Mouse (Mus musculus) ZHBTc4 (cell line): ENCODE measurements at regions not wholly inside any gene's neighbourhood (a gene's known extent, or its start where the extent isn't known, plus 50 kb on each side); places are given as distances from the start of the nearest gene placed in this dataset.
A peak's percentile ranks its signal among the peaks of the same experiment; 100 is the strongest.

Experiments used
- DNase-seq: peaks from one replicate; pipeline ENCODE4 v3.0.0-alpha.2; 2011; ENCODE audit warnings: low read depth, low spot score

DNA sequence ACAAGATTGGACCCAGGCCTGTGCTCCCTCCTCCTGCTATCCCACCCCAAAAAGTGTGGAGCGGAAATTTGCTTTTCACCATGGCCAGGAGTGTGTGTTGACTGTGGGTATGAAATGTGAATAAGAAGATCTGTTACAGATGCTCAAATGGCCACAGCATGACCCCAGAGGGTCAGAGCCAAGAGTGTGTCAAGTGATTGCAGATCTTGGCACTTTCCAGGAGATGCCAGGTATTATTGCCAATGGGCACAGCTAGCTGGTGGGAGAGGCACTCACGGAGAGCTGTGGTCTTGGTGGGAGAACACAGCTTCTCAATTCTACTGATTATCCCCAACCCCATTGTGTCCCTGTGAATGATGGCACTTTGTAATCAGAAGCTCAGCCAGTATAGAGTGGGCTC, 62.7 kb downstream of the Smim20 start:
- no peak for DNase-seq

DNA sequence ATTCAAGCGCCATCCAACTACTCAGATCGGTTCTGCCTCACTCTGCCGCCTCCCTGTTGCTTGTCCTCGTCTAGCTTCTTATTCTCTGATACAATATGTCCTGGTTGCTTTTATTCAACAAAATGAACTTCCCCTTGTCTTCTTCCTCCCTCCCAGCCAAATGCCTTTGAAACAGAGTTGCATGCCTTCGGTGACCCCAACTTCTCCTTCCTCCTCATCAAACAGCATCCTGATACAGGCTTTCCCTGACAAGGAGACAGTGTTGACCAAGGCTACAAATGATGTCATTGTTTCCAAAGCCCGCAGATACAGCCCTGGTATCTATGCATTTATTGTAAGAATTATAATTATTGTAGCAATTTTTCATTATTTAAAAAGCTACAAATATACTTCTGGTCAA, 69.8 kb downstream of the Smim20 start:
- DNase-seq, result no peak

DNA sequence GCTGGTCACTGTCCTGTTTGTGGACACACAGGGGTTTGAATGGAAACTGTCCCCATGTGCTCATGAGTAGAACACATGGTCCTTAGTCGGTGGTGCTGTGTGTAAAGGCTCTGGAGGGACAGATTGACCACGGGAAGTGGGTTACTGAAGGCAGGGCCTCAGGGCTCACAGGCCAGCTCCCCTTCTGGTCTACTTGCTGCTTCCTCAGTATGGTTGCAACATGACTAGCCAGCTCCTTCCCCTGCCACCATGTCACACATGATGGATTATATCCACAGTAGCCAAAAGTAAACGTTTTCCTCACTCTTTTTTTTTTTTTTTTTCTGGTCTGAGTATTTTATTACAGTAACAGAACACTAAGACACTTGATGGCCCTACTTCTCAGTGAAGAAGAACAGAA, 70.9 kb downstream of the Smim20 start:
- DNase-seq, result no peak

DNA sequence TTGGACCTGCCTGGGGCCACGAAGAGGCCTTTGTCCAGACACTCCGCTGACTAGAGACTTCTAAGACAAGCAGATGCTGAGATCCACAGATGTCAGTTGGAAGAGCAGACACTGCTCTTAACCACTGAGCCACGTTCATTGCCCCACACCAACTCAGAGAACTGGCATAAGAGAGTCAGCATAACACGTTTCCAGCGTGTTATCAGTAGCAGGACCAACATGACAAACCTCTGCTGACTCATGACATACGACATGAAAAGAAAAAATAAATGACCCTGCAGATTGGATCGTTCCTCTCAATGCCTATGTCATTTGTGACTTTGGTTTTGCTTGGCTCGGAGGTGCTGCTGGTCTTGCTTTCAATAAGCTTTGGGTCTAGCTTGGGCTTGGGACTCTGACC, 78.3 kb downstream of the Smim20 start:
- no peak for DNase-seq

DNA sequence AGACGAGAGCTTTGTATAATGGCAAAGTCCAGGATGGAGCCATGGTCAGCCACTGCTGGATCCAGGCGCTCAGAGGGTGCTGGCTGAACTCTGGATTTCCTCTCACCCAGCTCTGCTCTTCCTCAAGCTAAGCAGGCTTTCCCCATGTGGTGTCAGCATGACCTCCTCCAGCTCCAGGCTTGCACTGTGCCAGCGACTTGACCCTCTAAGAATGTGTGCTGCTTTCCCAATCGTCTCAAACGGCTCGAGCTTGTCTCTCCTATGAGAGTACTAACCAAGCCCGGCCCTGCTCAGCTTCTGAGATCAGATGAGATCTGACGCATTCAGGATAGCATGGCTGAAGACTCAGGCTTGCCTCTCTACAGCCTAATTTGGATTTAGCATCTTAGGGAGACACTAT, 79.1 kb downstream of the Smim20 start:
- no peak for DNase-seq

DNA sequence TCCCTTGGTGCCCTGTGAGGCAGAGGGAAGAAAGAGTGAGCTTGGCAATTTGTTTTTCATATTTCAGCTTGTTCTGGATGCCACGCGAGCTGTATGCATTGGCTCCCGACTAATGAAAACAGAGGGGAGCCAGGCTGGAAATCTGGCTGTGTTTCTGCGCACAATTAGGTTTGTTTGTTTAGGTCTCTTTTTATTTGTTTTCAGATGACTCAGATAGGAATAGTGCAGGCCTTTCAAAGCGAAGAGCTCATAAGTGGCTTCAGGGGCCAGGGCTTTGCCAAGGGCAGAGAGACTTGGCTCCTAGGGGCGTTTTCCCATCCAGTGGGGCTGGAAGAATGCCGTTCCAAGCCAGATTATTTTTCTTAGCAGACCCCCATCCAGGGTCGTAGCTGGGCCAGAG, 79.9 kb downstream of the Smim20 start:
- DNase-seq, result no peak

DNA sequence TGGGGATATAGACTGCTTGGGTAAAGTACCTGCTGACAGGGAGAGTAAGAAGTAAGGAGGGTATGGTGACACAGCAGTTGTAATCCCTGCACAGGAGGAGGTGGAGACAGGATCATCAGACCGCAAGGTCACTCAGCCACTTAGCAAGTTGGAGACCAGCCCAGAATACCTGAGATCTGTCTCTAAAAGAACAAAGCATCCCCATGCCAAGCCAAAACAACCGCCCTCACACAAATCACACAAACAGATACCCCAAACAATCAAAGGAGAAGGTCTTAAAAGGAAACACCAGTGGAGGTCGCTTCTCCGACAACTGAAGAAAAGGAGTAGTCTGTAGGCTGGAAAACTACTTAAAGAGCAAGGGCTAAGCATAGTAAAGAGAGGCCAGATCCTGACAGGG, 86.0 kb downstream of the Smim20 start:
- DNase-seq, result peak; percentile 62

DNA sequence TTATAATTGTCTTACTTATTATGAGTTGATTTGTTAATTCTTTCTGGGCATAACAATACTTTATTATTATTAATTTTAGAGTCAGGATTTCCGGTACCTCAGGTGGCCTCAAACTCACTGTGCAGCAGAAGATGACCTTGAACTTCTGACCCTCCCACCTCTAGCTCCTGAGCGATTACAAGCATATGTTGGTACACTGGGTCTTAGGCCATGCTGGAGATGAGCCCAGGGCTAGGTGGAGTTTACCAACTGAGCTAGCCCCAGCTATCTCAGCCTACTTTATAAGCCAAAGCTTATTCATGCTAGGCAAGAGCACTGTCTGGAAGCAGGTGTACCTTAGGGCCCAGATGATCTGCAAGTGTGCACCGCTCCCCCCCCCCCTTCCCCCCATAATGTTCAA, 87.4 kb downstream of the Smim20 start:
- DNase-seq, result peak; percentile 21

DNA sequence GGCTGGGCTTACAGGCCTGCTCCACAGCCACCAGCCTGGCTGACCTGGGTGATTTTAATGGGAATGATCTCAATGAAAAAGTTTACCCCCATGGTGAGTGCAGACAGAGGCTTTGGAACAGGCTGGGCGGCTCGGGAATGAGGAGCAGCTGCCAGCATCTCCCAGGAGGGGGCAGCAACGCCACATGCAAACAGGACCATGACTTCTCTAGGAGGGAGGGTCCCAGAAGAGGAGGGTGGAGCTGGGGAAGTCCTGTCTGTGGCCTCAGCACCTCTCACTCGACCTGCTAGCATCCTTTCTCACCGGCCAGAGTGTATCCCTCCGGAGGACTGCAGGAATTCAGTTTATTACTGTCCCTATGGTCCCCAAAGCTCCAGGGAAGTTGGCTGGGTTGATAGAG, 88.2 kb downstream of the Smim20 start:
- DNase-seq, result peak; percentile 94

DNA sequence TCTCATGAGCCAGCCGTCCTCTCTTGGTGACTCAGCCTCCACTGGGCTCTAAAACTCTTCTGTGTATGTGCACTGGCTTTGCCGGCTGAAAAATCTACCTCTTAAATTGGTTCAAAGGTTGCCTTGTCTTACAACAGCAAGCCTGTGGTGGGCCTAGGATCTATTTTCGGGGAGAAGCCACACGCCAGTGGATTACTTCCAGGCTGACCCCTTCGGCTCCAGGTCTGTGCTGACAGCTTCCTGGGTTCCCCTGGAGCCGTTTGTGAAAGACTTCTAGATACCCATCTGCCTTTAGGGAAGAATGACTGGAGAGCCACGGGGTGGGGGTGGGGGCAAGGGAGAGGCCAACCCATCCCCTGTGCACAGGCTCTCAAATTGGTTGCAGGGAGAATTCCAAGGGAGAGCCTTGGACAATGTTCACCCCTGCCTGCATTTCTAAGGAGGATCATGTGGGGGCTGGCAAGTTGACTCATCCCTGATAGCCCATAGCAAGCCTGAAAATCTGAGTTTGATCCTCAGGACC, 90.3 kb downstream of the Smim20 start:
- no peak for DNase-seq

DNA sequence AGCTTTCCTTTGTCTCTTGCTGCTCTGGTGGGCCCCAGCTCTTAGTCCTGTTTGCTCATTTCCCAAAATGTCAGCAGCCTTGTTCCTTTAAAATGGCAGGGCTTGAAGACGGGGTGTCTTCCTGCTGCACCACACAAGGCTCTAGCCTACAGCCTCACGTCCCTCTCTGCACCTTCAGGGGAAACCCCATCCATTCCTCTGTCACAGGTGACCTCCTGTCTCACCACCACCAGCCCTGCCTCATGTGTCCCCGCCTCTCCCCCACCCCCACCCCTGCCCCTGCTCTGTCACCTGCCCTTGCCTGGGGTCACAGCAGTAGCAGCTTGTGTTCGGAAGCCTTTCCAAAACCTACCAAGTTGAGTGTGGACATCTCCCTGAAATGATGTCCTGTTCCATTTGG, 91.3 kb downstream of the Smim20 start:
- DNase-seq, result no peak

DNA sequence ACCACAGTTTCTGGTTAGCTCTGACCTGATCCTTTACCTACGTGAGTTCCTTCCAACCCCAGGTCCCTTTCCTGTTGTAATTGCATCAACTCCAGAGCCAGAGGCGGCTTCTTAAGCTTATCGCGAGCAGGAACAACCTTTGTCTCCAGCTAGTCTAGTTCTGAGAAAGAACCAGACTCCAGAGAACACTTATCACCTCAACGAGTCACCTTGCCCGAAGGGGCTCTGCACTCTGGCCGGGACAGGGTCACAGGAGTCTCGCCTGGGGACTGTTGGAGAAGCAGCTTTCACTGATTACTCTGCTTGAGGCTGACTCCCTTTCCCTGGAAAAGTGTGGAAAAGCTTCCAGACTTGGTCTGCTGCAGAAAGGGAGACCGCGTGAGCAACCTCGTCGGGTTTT, 93.0 kb downstream of the Smim20 start:
- no peak for DNase-seq

DNA sequence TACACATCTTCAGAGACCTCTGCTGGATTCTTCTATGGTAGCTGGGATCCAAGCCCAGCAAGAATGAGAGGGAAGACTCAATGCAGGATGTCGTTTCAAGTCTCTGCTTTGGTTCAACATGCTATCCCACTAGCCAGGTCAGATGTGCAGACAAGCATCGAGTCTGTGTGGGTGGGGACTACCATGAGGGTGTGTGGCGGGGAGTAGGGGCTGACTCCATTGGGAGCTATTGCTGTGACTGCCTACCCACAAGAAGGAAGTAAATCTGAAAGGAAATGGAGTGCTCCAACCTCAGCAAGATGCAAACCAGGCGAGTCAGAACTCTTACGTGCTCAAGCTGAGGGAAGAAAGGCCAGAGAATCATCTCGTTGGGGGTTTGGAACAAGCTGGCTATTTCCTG, 94.4 kb downstream of the Smim20 start:
- no peak for DNase-seq

DNA sequence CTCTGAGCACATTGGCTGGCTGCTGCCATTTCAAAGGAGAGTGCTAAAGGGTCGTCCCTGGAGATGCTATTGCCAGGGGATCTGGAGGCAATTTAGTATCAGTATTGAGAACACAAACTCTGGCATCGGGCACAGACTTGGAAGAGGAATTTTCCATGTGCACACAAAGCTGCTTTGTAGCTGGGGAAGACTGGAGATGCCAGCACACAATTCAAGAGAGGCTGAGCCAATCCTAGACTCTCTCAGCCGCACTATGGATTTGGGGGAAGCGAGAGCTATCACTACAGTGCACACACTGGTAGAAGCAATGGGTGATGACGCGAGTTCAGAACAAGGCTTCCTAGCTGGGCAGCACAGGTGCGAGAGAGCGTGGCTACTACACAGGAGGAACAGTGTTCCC, 97.0 kb downstream of the Smim20 start:
- DNase-seq, result no peak

DNA sequence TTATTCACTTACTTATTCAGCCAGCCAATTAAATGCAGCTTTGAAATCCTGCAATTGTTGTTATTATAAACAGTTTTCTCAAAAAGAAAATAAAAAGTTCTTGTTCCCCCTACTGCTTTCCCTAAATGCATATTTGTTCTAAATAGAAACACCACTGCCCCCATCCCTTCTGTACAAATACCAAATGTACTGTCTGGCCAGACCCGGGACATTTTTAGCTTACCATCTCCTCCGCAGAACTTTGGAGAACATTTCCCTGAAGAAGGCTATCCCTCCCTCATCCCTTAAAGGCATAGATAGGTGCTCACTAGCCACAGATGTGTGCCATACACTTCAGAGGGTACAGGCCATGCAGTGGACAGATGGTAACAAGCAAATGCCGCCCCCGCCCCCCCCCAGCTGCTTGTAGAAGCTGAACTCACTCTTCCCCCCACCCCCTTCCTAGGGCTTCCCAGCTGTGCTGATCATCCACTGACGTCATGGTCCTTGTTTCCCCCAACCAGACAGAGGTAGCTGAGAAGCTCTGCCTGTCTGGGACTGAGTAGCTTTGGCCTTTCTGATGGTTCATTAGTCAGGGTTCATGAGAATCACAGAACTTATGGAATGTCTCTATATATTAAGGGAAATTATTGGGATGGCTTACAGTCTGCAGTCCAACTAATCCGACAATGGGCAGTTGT, 98.9 kb upstream of the Rbpj start:
- DNase-seq, result no peak

DNA sequence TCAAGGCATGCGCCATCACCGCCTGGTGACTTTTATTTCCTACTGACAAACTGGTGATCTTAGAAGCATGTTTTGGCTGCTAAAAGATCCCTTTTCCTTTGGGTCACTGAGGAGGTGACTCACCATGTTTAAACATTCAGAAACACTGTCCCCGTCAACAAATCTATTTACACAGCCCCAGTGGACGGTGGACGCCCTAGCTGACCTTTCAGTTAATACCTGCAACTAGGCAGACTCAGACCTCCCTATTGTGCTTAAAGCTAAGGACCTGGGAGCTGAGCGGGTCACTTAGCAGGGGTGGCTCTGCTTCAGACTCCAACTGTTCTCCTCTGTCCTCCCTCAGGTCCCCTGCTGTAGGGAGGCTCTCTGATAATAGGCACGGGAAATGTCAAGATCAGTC, 95.7 kb upstream of the Rbpj start:
- no peak for DNase-seq

DNA sequence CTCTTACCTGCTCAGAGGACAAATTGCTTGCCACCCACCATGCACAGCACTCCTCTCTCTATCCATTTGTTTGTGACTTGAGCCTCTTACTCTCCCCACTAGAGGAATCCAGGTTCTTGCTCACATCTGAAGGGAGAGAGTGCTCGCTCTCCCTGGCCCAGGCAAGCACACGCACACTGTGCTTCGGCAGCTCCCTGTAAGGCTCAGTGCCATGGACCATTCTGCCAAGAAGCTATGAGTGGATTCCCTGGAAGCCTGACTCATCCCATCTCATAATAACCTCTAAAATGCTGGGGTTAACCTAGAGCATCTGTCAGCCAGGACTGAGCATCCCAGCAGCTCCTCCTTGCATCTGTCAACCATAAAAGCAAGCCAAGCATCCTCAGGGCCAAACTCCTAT, 94.3 kb upstream of the Rbpj start:
- DNase-seq, result no peak

DNA sequence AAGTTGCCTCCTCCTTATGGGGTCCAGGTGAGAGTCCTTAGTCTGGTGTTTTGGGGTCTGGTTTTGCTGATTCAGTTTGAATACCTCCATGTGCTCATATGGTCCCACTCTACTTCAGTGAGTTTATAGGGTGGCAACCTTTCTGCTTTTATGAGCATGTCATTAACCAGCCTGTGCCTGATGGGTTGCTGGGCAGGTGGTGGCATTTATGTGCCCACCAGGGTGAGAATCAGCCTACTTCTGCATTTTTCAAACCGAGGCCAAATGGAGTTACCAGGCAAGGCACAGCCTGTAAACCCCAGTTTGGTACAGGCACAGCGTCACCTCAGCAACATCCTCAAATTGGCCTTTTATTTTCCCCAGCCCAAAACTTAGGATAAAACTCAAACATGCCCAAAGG, 92.6 kb upstream of the Rbpj start:
- no peak for DNase-seq

DNA sequence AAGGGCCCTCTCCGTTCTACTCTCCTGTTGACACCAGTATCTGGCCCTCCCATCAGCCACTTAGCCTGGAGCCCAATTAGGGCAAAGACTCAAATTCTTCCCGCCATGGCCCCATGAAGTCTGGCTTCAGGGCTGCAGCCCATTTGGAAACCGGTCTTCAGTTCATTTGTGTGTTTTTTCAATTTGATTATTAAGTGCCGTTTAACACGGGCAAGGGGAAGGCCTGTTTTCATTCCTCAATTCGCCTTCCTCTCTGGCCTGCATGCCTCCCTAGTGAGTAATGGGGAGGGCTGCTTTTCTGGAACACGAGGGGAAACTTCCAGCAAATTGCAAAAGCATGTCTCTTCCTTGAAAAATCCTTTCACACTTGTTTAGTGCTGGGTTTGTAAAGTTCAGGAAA, 89.1 kb upstream of the Rbpj start:
- DNase-seq, result no peak

DNA sequence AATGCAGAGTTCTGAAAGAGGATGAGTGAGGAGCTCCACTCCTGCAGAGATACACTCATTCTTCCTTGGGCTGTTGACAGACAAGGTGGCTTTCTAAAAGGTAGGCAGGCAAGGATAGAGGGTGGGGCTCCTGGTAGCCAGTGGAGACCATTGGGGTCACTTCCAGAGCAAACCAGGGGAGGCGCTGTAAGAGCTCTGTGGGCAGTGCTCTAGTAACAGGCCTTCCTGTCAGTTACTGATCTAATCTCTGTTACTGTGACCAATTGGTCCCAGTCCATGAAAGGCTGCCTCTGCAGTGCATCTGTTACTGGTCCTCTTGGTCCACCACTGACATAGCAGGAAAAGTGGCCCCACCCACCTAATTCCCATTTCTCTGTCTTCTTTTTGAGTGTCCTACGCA, 88.3 kb upstream of the Rbpj start:
- peak; percentile 62 for DNase-seq

DNA sequence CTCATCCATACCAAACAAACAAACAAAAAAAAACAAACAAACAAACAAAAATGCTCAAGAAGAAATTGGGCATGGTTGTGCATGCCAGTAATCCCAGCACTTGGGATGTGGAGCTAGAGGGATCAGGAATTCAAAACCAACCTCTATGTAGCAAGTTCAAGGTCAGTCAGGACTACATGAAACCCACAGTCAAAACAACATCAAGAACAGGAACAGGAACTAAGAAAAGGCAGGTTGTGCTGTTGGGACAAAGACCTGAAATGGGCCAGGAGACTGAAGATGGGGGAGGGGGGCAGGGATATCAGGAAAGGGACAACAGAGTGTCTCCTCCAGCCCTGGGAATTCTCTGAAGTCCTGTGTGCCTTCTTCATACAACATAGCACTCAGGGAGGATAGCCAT, 87.8 kb upstream of the Rbpj start:
- no peak for DNase-seq

DNA sequence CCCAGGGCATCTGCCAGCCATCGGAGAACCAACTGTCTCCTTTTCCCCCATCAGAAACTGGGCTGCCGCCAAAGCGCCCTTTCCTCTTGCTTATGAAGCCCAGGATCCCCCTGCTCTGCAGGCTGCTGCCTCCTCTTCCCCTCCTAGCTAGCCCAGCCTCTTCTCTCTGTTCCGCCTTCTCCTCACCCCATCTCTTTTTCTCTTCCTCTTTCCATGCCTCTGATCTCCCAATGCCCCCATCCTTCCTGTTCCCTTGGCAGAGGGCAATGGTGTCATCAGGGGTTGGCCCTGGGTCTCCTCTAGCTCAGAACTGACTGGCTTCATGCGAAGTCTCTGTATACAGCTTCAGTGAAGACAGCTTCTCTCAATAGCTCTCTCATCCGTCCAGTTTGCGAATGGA, 87.4 kb upstream of the Rbpj start:
- no peak for DNase-seq

DNA sequence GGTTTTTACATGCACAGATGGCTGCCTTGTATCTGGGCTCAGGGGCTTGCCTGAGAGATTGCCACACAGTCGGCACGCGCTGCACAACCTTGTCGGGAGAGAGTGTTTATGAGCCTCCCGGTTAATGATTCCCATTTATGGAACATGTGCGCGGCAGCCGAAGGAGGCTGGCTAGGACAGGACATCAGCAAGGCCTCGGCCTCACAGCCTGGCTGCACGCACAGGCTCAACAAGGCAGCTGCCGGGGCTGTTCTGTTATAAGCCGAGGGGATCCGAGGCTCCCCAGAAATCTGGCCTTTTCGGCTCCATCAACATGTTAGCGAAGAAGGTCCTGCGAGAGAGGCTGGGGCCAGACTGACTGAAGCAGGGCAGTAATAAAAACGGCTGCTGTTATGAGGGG, 86.3 kb upstream of the Rbpj start:
- no peak for DNase-seq

DNA sequence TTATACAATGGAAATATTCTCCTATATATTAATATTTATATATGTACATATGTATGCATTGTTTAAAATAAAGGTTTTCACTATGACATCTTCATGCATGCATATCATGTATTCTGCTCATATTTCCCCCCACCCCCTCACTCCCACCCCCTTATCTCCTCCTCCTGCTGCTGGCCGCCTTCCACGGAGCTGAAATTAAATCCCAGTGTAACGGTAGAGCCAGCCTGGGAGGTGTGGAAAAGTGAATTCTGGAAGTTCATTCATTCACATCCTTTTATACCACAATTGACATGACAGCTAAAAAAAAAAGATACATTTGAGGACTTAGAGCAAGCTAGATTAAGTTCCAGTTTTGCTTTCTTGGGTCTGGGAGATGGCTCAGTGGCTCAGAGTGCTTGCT, 85.7 kb upstream of the Rbpj start:
- DNase-seq, result no peak
